ENCODE assay signal across 14 mouse cellular contexts in genomic region chr11:74954901-74955300, GRCm38 (mm10). TPM values are rescaled to one million over a fixed set of nuclear protein-coding genes. Genes with fewer than 3 reads are reported as not detected.
A peak's percentile ranks its signal among the peaks of the same experiment; 100 is the strongest.
DNase-seq lines count a peak whose midpoint lies in the region; ATAC-seq and TF ChIP-seq lines count a peak whose summit lies in the region.
"Had no signal": no experiment of that assay in that cellular context is flagged by ENCODE, and none has a peak within 500 bp of the region (broad histone marks: within the 10 kb centered on the region; RNA-seq: fewer than 3 reads in every experiment).

No protein-coding gene starts in this region.

- intact Hi-C loops in gastrocnemius, postnatal 36 days (cut with DNase I): no loop called here

- no peak overlapping the region for H3K4me3 ChIP-seq in embryonic facial prominence, embryonic 14.5 days (ENCODE audit: low read depth, low read length)
- no peak overlapping the region for H3K4me3 ChIP-seq in embryonic facial prominence, embryonic 10.5 days
- H3K4me3 ChIP-seq in intestine, postnatal 0 days (ENCODE audit: low read depth, low read length): no peak overlapping the region
- no peak overlapping the region for H3K4me3 ChIP-seq in liver, embryonic 12.5 days
- H3K4me3 ChIP-seq: erythroblast, embryonic 14.5 days; liver, embryonic 13.5 days; midbrain, embryonic 15.5 days had no signal

- TF ChIP-seq CTCF in intestine, postnatal 0 days (IDR thresholded peaks at IDR 0.05; ENCODE audit: low read depth): no peak

- H3K9ac ChIP-seq in embryonic facial prominence, embryonic 14.5 days (ENCODE audit: low read depth, low read length): no peak overlapping the region
- H3K9ac ChIP-seq in intestine, postnatal 0 days (ENCODE audit: low read depth, low read length): no peak overlapping the region
- no peak overlapping the region for H3K9ac ChIP-seq in liver, embryonic 12.5 days
- H3K9ac ChIP-seq: liver, embryonic 13.5 days; midbrain, embryonic 15.5 days had no signal

- H3K27me3 ChIP-seq in embryonic facial prominence, embryonic 14.5 days (replicated peaks; ENCODE audit: control insufficient read depth, insufficient read depth, low read length): no peaks in the 10 kb centered on the region
- no peaks in the 10 kb centered on the region for H3K27me3 ChIP-seq in embryonic facial prominence, embryonic 10.5 days (replicated peaks; ENCODE audit: low read depth, poor library complexity, severe bottlenecking)
- no peaks in the 10 kb centered on the region for H3K27me3 ChIP-seq in intestine, postnatal 0 days (replicated peaks; ENCODE audit: control insufficient read depth, insufficient read depth, low read length)
- no peaks in the 10 kb centered on the region for H3K27me3 ChIP-seq in liver, embryonic 12.5 days (replicated peaks)
- H3K27me3 ChIP-seq: CH12.LX; liver, embryonic 13.5 days; midbrain, embryonic 15.5 days had no signal

- no peak overlapping the region for H3K4me2 ChIP-seq in embryonic facial prominence, embryonic 14.5 days (ENCODE audit: low read depth, low read length)
- no peak overlapping the region for H3K4me2 ChIP-seq in intestine, postnatal 0 days (replicated peaks; ENCODE audit: low read depth)
- H3K4me2 ChIP-seq in liver, embryonic 12.5 days: no peak overlapping the region
- H3K4me2 ChIP-seq: liver, embryonic 13.5 days; midbrain, embryonic 15.5 days had no signal

- H3K9me3 ChIP-seq in embryonic facial prominence, embryonic 14.5 days (ENCODE audit: control insufficient read depth, low read length): no peaks in the 10 kb centered on the region
- no peaks in the 10 kb centered on the region for H3K9me3 ChIP-seq in embryonic facial prominence, embryonic 10.5 days
- no peaks in the 10 kb centered on the region for H3K9me3 ChIP-seq in intestine, postnatal 0 days (ENCODE audit: control insufficient read depth)
- H3K9me3 ChIP-seq in liver, embryonic 12.5 days (replicated peaks): no peaks in the 10 kb centered on the region
- H3K9me3 ChIP-seq: liver, embryonic 13.5 days; midbrain, embryonic 15.5 days had no signal

- peak; percentile 4 for DNase-seq in embryonic facial prominence, embryonic 14.5 days (ENCODE audit: low spot score)
- DNase-seq in embryonic facial prominence, embryonic 10.5 days (ENCODE audit: low spot score): no peak
- peak; percentile 3 to 8 for DNase-seq in thymus, postnatal 36 days
- no peak for DNase-seq in thymus, postnatal 0 days (ENCODE audit: low spot score)
- DNase-seq in frontal cortex, postnatal 36 days (ENCODE audit: low spot score in 2 of 2): no peak
- DNase-seq in gastrocnemius, postnatal 36 days: no peak
- DNase-seq: gastrocnemius, postnatal 10 days; heart, postnatal 14 days; liver, embryonic 13.5 days had no signal

- peaks cover 34% of the 10 kb centered on the region for H3K36me3 ChIP-seq in embryonic facial prominence, embryonic 14.5 days (ENCODE audit: control insufficient read depth, insufficient read depth, low read length)
- peaks cover 68% of the 10 kb centered on the region for H3K36me3 ChIP-seq in embryonic facial prominence, embryonic 10.5 days (replicated peaks)
- peaks cover 18% of the 10 kb centered on the region; the same call in 1 of the 2 replicates for H3K36me3 ChIP-seq in intestine, postnatal 0 days (ENCODE audit: control insufficient read depth, insufficient read depth)
- H3K36me3 ChIP-seq in liver, embryonic 12.5 days: peaks cover 29% of the 10 kb centered on the region; the same call in 1 of the 2 replicates
- H3K36me3 ChIP-seq: liver, embryonic 13.5 days; midbrain, embryonic 15.5 days had no signal

- no peak for ATAC-seq in embryonic facial prominence, embryonic 14.5 days (ENCODE audit: low read depth)
- peak; percentile 86 for ATAC-seq in intestine, postnatal 0 days
- ATAC-seq in liver, embryonic 12.5 days: no peak
- ATAC-seq: midbrain, embryonic 15.5 days had no signal

- no peak overlapping the region for H3K27ac ChIP-seq in embryonic facial prominence, embryonic 14.5 days (replicated peaks; ENCODE audit: low read depth, low read length)
- H3K27ac ChIP-seq in embryonic facial prominence, embryonic 10.5 days (replicated peaks): no peak overlapping the region
- H3K27ac ChIP-seq in intestine, postnatal 0 days (ENCODE audit: low read depth, low read length): peak overlapping the region; percentile 58
- no peak overlapping the region for H3K27ac ChIP-seq in liver, embryonic 12.5 days
- H3K27ac ChIP-seq: liver, embryonic 13.5 days; midbrain, embryonic 15.5 days had no signal

- no peaks in the 10 kb centered on the region for H3K4me1 ChIP-seq in embryonic facial prominence, embryonic 14.5 days (ENCODE audit: control insufficient read depth, insufficient read depth, low read length)
- H3K4me1 ChIP-seq in embryonic facial prominence, embryonic 10.5 days: no peaks in the 10 kb centered on the region
- peaks cover 5% of the 10 kb centered on the region for H3K4me1 ChIP-seq in intestine, postnatal 0 days (replicated peaks; ENCODE audit: control insufficient read depth, insufficient read depth, low read length)
- peaks cover 18% of the 10 kb centered on the region for H3K4me1 ChIP-seq in liver, embryonic 12.5 days
- H3K4me1 ChIP-seq: midbrain, embryonic 15.5 days had no signal

RNA-seq across cellular contexts. Expression of gene Srr, which starts 29.2 kb away (rescaled TPM):
- 30.4 and 36.3 TPM in 2 replicates for polyA plus RNA-seq in embryonic facial prominence, embryonic 14.5 days (2014; fragmentation: Nextera tagmentation; extraction: Ambion mirVana)
- 15.4 and 17.7 TPM in 2 replicates for polyA plus RNA-seq in embryonic facial prominence, embryonic 10.5 days (2016; fragmentation: Nextera tagmentation; extraction: Ambion mirVana)
- 9.7 and 12.5 TPM in 2 replicates for polyA plus RNA-seq in thymus, postnatal 0 days (2015; fragmentation: Nextera tagmentation; extraction: Ambion mirVana)
- polyA plus RNA-seq in intestine, postnatal 0 days (2015; fragmentation: Nextera tagmentation; extraction: Ambion mirVana): 20.3 and 22.4 TPM in 2 replicates
- 10 to 100 TPM; 18.6 to 18.9 TPM for total RNA-seq in gastrocnemius, postnatal 36 days (2021)
- 4.9 and 6.5 TPM in 2 replicates for polyA plus RNA-seq in liver, embryonic 12.5 days (2016; fragmentation: Nextera tagmentation; extraction: Ambion mirVana)

RNA-seq across cellular contexts. Expression of gene Smg6, which starts 29.3 kb away (rescaled TPM):
- 12.8 and 13.6 TPM in 2 replicates for polyA plus RNA-seq in embryonic facial prominence, embryonic 14.5 days (2014; fragmentation: Nextera tagmentation; extraction: Ambion mirVana)
- 19.5 and 21.0 TPM in 2 replicates for polyA plus RNA-seq in embryonic facial prominence, embryonic 10.5 days (2016; fragmentation: Nextera tagmentation; extraction: Ambion mirVana)
- polyA plus RNA-seq in thymus, postnatal 0 days (2015; fragmentation: Nextera tagmentation; extraction: Ambion mirVana): 14.4 and 15.8 TPM in 2 replicates
- 6.5 and 7.3 TPM in 2 replicates for polyA plus RNA-seq in intestine, postnatal 0 days (2015; fragmentation: Nextera tagmentation; extraction: Ambion mirVana)
- 10 to 100 TPM in 1 of 2 experiments, 1 to 10 TPM in 1; 8.4 to 11.4 TPM for total RNA-seq in gastrocnemius, postnatal 36 days (2021)
- 7.7 and 7.8 TPM in 2 replicates for polyA plus RNA-seq in liver, embryonic 12.5 days (2016; fragmentation: Nextera tagmentation; extraction: Ambion mirVana)

RNA-seq across cellular contexts. Expression of gene Tsr1, which starts 57.0 kb away (rescaled TPM):
- 48.1 and 49.5 TPM in 2 replicates for polyA plus RNA-seq in embryonic facial prominence, embryonic 14.5 days (2014; fragmentation: Nextera tagmentation; extraction: Ambion mirVana)
- 52.9 and 59.4 TPM in 2 replicates for polyA plus RNA-seq in embryonic facial prominence, embryonic 10.5 days (2016; fragmentation: Nextera tagmentation; extraction: Ambion mirVana)
- polyA plus RNA-seq in thymus, postnatal 0 days (2015; fragmentation: Nextera tagmentation; extraction: Ambion mirVana): 39.5 and 41.4 TPM in 2 replicates
- polyA plus RNA-seq in intestine, postnatal 0 days (2015; fragmentation: Nextera tagmentation; extraction: Ambion mirVana): 16.8 and 17.5 TPM in 2 replicates
- 10 to 100 TPM; 16.8 to 25.2 TPM for total RNA-seq in gastrocnemius, postnatal 36 days (2021)
- 45.5 and 47.1 TPM in 2 replicates for polyA plus RNA-seq in liver, embryonic 12.5 days (2016; fragmentation: Nextera tagmentation; extraction: Ambion mirVana)

RNA-seq across cellular contexts. Expression of gene Sgsm2, which starts 58.0 kb away (rescaled TPM):
- polyA plus RNA-seq in embryonic facial prominence, embryonic 14.5 days (2014; fragmentation: Nextera tagmentation; extraction: Ambion mirVana): 4.9 and 6.2 TPM in 2 replicates
- 4.4 and 4.7 TPM in 2 replicates for polyA plus RNA-seq in embryonic facial prominence, embryonic 10.5 days (2016; fragmentation: Nextera tagmentation; extraction: Ambion mirVana)
- polyA plus RNA-seq in thymus, postnatal 0 days (2015; fragmentation: Nextera tagmentation; extraction: Ambion mirVana): 2.2 and 3.1 TPM in 2 replicates
- polyA plus RNA-seq in intestine, postnatal 0 days (2015; fragmentation: Nextera tagmentation; extraction: Ambion mirVana): 2.3 and 2.4 TPM in 2 replicates
- 1 to 10 TPM; 1.4 to 1.9 TPM for total RNA-seq in gastrocnemius, postnatal 36 days (2021)
- 2.6 and 2.9 TPM in 2 replicates for polyA plus RNA-seq in liver, embryonic 12.5 days (2016; fragmentation: Nextera tagmentation; extraction: Ambion mirVana)

Comparison
In these comparisons a context has a peak if more than half of its experiments do, and no peak if none do; other contexts are left out.
1. DNase-seq: peak in embryonic facial prominence, embryonic 14.5 days (single experiment) and thymus, postnatal 36 days (2 of 2); none in embryonic facial prominence, embryonic 10.5 days (single experiment), thymus, postnatal 0 days (single experiment), frontal cortex, postnatal 36 days (0 of 2) and gastrocnemius, postnatal 36 days (0 of 2).